Mouse (Mus musculus) duodenum, adult 2 months (tissue): ENCODE data around the gene Scgb2b21. TPM values are rescaled to one million over a fixed set of nuclear protein-coding genes. Genes with fewer than 3 reads are reported as not detected.

Experiments
- polyA plus RNA-seq: library from polyadenylated mRNA; depleted of rRNA; stranded (reverse); fragments of >200 nt; gene quantifications from 2 replicates; pipeline ENCODE4 v1.2.3, GENCODE M21; 2012; ENCODE audit warnings: low replicate concordance; rRNA removed

The Scgb2b21 gene
- not detected in 2 replicates for polyA plus RNA-seq

DNA sequence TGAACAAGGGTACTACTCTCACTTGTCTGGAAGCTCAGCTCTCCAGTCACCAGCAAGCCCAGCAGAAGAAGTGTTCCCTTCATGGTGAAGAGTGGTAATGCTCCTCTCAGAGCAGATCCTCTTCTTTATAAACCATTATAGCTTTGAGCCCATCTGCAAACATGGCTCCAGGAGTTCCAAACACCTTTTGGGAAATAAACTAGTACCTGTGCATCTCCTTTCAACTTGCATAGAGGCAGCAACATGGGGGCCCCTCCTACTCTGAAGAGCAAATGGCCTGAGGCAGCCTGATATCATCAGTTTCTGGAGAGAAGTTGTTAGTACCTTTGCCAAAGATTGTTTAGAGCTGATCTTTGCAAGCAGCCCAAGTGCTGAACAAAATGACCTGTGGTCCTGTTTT lies at the start of gene Scgb2b21:
Gene Scgb2b21 (minus strand): TSS at position 101 of the 400 bp plus-strand sequence.

Other genes starting within 250 kb of the Scgb2b21 start
- gene Scgb2b19, start 240.1 kb downstream of the Scgb2b21 start, polyA plus RNA-seq, result not detected in 2 replicates
- gene Scgb1b19, start 233.2 kb downstream of the Scgb2b21 start, polyA plus RNA-seq, result not detected in 2 replicates
- gene Scgb2b20, start 154.1 kb downstream of the Scgb2b21 start, polyA plus RNA-seq, result not detected in 2 replicates
- gene Scgb1b20, start 147.2 kb downstream of the Scgb2b21 start, polyA plus RNA-seq, result not detected in 2 replicates
- gene Scgb2b24, start 218.9 kb upstream of the Scgb2b21 start, polyA plus RNA-seq, result not detected in 2 replicates
- not detected in 2 replicates for gene Scgb1b24, start 223.3 kb upstream of the Scgb2b21 start, polyA plus RNA-seq